Mouse (Mus musculus): ENCODE measurements around the gene Vwa3a.
A peak's percentile ranks its signal among the peaks of the same experiment; 100 is the strongest.

Gene Vwa3a

GRCm38 (mm10) chr7:120835449-120836359, 96.6 kb downstream of the Vwa3a start:
- DNase-seq (ENCODE audit: extremely low read depth, insufficient read length, low spot score) = peak; percentile 85

DNA sequence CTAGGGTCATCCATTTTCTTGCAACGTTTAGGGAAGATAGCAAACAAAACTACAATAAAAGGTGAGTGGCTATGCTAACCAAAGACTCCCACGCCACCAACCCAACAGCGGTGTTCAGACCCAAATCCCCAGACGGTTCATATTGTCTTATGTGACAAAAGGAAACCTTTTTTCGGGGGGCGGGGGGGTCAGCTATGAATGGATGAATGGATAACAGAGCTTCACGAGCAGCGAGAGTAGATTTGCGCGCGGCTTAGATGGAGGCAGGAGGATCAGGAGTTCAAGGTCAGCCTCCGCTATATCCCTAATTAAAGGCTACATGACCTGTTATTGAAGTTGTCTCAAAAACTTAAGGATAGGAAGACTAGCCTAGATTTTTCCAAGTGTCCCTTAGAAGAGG, 97.2 kb downstream of the Vwa3a start:
- no peak for DNase-seq (ENCODE audit: extremely low read depth, insufficient read length, low spot score)

DNA sequence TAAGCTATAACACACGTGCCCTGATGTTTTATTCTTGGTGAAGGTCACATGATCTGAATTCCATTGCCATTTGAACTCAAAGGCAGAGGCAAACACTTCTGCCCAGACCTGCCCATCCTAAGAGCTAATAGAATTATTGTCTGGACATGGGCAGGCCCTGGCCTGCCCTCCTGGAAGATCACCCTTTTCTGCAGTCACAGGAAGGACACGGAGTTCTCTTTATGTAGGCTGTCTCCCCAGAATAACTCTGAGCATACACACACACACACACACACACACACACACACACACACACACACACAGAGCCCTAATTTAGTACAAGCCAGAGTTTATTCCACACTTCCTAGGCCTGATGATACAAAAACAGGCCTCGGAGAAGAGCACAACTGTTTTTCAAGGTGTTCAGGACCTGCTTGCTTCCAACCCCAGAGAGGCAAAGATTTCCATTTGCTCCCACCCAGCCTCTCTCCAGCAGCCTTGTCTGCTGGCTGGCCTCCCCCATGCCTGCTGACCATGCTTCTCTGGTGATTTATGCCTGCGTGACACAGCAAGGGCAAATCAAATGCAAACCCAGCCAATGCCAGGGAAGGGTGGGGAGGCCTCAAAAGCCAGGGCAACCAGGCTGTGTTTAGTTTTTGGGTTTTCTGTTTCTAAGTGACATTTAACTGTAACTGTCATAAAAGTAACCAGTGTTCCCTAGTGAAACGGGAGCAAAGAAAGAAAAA, 99.5 kb downstream of the Vwa3a start:
- no peak for DNase-seq (ENCODE audit: extremely low read depth, insufficient read length, low spot score)

DNA sequence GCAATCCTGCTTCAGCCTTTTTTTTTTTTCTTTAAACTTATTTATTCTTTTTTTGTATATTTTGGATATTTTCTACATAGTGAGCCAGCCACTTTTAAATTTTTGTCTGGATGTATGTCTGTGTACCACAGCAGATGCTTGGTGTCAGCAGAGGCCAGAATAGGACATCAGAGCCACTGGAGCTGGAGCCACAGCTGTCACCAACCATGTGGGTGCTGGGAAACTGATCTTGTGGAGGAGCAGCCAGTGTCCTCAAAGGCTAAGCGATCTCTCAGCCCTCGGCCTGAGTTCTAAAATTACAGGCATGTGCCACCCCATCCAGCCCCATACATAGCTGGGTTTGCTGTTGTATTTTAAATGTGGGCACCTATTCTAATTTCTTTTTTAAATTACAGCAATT, 100.7 kb downstream of the Vwa3a start:
- DNase-seq (ENCODE audit: extremely low read depth, insufficient read length, low spot score) = no peak

- DNase-seq (ENCODE audit: extremely low read depth, insufficient read length, low spot score) = peak; percentile 95
These were observed 103.4 kb downstream of the Vwa3a start, which contains the start of gene Eef2k for GRCm38 (mm10) chr7:120842345-120843036. Gene Eef2k (plus strand): TSS chr7:120842831.

DNA sequence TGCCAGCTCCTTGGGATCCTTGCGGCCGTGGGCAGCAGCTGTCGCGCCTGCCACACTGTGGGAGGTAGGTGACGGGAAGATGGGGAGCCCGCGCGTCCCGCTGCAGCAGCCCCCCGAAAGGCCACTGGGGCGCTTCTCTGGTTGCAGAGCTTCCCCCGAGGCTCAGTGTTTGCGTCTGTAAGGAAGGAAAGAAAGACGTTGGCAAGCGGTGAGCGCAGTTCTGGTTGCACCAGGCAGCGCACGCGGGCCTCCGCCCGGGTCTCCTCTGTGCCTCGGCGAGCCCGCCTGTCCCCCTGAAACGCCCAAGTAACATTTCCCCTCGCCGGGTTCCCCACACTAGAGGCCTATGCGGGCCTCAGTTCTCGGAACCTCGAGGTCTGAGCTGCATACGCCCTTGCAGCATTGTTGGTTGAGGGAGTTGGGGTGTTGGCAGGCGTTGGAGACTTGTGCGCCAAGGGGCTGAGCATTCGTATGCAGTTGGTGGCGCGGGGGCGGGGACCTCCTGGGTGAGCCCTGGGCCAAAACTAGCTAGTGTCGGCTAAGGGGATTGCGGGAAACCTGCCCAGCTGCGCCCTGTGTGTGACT, 104.0 kb downstream of the Vwa3a start:
- DNase-seq (ENCODE audit: extremely low read depth, insufficient read length, low spot score) = peak; percentile 87

GRCm38 (mm10) chr7:120843852-120844435, 104.8 kb downstream of the Vwa3a start:
- DNase-seq (ENCODE audit: extremely low read depth, insufficient read length, low spot score) = no peak

DNA sequence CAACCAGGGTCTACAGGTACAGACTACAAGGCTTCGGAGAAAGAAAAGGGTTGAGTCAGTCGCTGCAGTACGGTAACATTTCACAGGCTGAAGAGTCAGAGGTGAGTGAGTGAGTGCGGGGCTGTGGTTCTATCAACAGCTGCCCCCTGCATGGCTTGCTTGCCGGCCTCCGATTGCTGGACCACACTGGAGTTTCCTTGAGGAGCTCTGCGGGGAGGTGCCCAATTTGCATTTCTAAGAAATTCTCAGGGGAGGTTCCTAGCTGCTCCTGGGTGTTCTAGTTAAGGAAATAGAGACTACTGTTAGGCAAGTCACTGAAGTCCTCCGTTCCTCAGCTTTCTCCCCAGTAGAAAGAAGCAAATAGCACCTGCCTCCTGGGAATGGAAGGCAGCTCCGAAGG, 105.6 kb downstream of the Vwa3a start:
- DNase-seq (ENCODE audit: extremely low read depth, insufficient read length, low spot score) = no peak

DNA sequence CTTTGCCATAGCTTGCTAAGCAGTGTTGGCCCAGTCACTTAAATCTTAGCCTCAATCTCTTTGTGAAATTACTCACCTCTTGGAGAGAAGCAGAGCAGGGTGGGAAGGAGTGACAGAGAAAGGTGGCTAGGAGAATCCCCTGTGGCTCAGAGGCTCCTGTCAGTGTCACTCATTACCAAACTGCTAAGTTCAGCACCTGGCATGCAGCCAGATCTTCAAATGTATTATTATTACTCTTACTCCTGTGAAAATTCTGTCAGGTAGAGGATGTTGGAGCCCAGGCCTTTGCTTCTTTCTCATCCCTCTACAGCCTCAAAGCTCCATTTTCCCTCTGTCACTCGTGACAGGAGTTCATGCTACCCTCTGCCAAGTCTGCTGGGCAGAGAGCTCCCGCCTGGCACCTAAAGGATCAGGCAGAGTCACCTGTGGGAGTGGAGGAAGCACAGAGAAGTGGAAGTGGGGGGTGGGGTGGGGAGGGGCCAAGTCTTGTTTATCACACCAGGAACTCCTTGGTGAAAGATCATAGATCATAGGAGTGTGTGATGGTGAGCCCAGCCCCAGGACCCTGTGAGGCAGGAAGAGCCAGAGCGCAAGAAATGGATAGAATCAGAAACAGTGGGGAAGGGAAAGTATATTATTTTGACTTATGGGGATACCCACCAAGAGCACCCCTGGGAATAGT, 109.9 kb downstream of the Vwa3a start:
- DNase-seq (ENCODE audit: extremely low read depth, insufficient read length, low spot score) = no peak

GRCm38 (mm10) chr7:120850165-120850564, 111.0 kb downstream of the Vwa3a start:
- no peak for DNase-seq (ENCODE audit: extremely low read depth, insufficient read length, low spot score)
